Mouse (Mus musculus): Measurements from ENCODE around the gene Mis12.

The Mis12 gene

GRCm38 (mm10) chr11:71019201-71020068 is at the start of gene Mis12, which contains the start of gene Derl2:
Mis12 (plus strand) TSS chr11:71019611.
Derl2 (minus strand) TSS chr11:71019841.
- ATAC-seq (ENCODE audit: insufficient number of reproducible peaks, low FRiP score, low TSS enrichment), result peak; percentile 100

GRCm38 (mm10) chr11:70969821-70970559 is 49.4 kb upstream of the Mis12 start, which contains the start of the genes Nup88 and Rpain:
Nup88 (minus strand) TSS chr11:70969973.
Rpain (plus strand) TSS chr11:70970213.
- ATAC-seq (ENCODE audit: insufficient number of reproducible peaks, low FRiP score, low TSS enrichment), result peak; percentile 98

GRCm38 (mm10) chr11:70970560-70971540 is 48.6 kb upstream of the Mis12 start:
- ATAC-seq (ENCODE audit: insufficient number of reproducible peaks, low FRiP score, low TSS enrichment), result peak; percentile 46; the same call in 1 of the 2 replicates

GRCm38 (mm10) chr11:70972586-70972985 is 46.8 kb upstream of the Mis12 start:
- ATAC-seq (ENCODE audit: insufficient number of reproducible peaks, low FRiP score, low TSS enrichment), result no peak

- no peak for ATAC-seq (ENCODE audit: insufficient number of reproducible peaks, low FRiP score, low TSS enrichment)
Measured at GRCm38 (mm10) chr11:70973947-70974346, 45.5 kb upstream of the Mis12 start.

- no peak for ATAC-seq (ENCODE audit: insufficient number of reproducible peaks, low FRiP score, low TSS enrichment)
Measured at GRCm38 (mm10) chr11:70975193-70975592, 44.2 kb upstream of the Mis12 start.

- no peak for ATAC-seq (ENCODE audit: insufficient number of reproducible peaks, low FRiP score, low TSS enrichment)
Measured at GRCm38 (mm10) chr11:70977293-70977692, 42.1 kb upstream of the Mis12 start.

GRCm38 (mm10) chr11:70980232-70980631 is 39.2 kb upstream of the Mis12 start:
- ATAC-seq (ENCODE audit: insufficient number of reproducible peaks, low FRiP score, low TSS enrichment), result no peak

GRCm38 (mm10) chr11:70980751-70981510 is 38.5 kb upstream of the Mis12 start:
- no peak for ATAC-seq (ENCODE audit: insufficient number of reproducible peaks, low FRiP score, low TSS enrichment)

- no peak for ATAC-seq (ENCODE audit: insufficient number of reproducible peaks, low FRiP score, low TSS enrichment)
Measured at GRCm38 (mm10) chr11:70982030-70982429, 37.4 kb upstream of the Mis12 start.

- peak; percentile 93 for ATAC-seq (ENCODE audit: insufficient number of reproducible peaks, low FRiP score, low TSS enrichment)
Measured at GRCm38 (mm10) chr11:70982557-70983228, 36.7 kb upstream of the Mis12 start, which contains the start of gene C1qbp. C1qbp (minus strand) TSS chr11:70983026.

- no peak for ATAC-seq (ENCODE audit: insufficient number of reproducible peaks, low FRiP score, low TSS enrichment)
Measured at GRCm38 (mm10) chr11:71001167-71001566, 18.2 kb upstream of the Mis12 start.

GRCm38 (mm10) chr11:71003611-71004315 is 15.6 kb upstream of the Mis12 start:
- peak; percentile 59; the same call in 1 of the 2 replicates for ATAC-seq (ENCODE audit: insufficient number of reproducible peaks, low FRiP score, low TSS enrichment)

GRCm38 (mm10) chr11:71004316-71004773 is 15.1 kb upstream of the Mis12 start, which contains the start of gene Dhx33:
Dhx33 (minus strand) TSS chr11:71004437.
- ATAC-seq (ENCODE audit: insufficient number of reproducible peaks, low FRiP score, low TSS enrichment), result peak; percentile 95

GRCm38 (mm10) chr11:71005046-71005445 is 14.4 kb upstream of the Mis12 start:
- no peak for ATAC-seq (ENCODE audit: insufficient number of reproducible peaks, low FRiP score, low TSS enrichment)

- no peak for ATAC-seq (ENCODE audit: insufficient number of reproducible peaks, low FRiP score, low TSS enrichment)
Measured at GRCm38 (mm10) chr11:71007026-71007425, 12.4 kb upstream of the Mis12 start.

- ATAC-seq (ENCODE audit: insufficient number of reproducible peaks, low FRiP score, low TSS enrichment), result no peak
Measured at GRCm38 (mm10) chr11:71007831-71008230, 11.6 kb upstream of the Mis12 start.

GRCm38 (mm10) chr11:71008321-71008720 is 11.1 kb upstream of the Mis12 start:
- ATAC-seq (ENCODE audit: insufficient number of reproducible peaks, low FRiP score, low TSS enrichment), result no peak

All from cerebellum, adult (tissue).